In the genomic region with DNA sequence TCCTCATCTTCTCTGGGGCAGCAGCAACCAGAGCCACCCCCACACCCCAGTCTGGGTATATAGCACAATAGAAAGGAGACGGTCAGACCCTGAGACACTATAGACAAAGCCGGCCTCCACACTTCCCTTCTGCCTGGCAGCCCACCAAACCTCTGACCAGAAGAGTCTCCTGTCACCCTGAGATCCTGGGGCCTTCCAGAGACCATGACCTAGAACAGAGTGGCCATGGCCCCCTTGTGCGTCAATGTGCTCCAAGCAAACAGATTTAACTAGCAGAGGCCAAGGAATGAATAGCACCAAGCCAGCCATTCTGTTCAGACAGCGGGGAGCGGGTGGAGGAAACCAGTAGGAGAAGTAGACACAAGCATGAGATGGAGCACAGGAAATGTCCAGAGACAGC, we compare ENCODE assay signal across 11 mouse cellular contexts. TPM values are rescaled to one million over a fixed set of nuclear protein-coding genes. Genes with fewer than 3 reads are reported as not detected.
DNase-seq lines count a peak whose midpoint lies in the region; ATAC-seq lines count a peak whose summit lies in the region.
"Had no signal": no experiment of that assay in that cellular context is flagged by ENCODE, and none has a peak within 500 bp of the region (broad histone marks: within the 10 kb centered on the region; RNA-seq: fewer than 3 reads in every experiment).

No protein-coding gene starts in this region.

- intact Hi-C loops in gastrocnemius, postnatal 36 days (cut with DNase I) = no loop called here

- 0 out of 2 replicates have a peak, but pooled peaks have one; percentile 1 for ATAC-seq in erythroblast, adult 5-6 weeks (replicated peaks; ENCODE audit: low FRiP score, poor library complexity, severe bottlenecking)
- ATAC-seq: activated CD4-positive, CD25-positive, alpha-beta regulatory T cell, adult 4 months had no signal

- peak; percentile 24 for DNase-seq in kidney, postnatal 10 days
- DNase-seq in kidney, adult 18-20 months = no peak
- DNase-seq in ovary, adult 18-20 months (ENCODE audit: low spot score) = peak; percentile 28
- no peak for DNase-seq in ovary, postnatal 14 days (ENCODE audit: low spot score)
- peak; percentile 73 for DNase-seq in testis, postnatal 10 days (ENCODE audit: low spot score)
- DNase-seq in gastrocnemius, postnatal 36 days = no peak
- DNase-seq in embryo, embryonic 11 days = no peak
- DNase-seq: kidney, postnatal 25 days; lung, postnatal 10 days had no signal

RNA-seq across cellular contexts. Expression of gene Tent5c, which starts 59.0 kb away (rescaled TPM):
- 608 and 670 TPM in 2 replicates for total RNA-seq in erythroblast, adult 5-6 weeks (2015; ENCODE audit: low replicate concordance)
- 1,090 and 1,183 TPM in 2 replicates for total RNA-seq in erythroblast, adult 5-6 weeks (2017; ENCODE audit: low replicate concordance)
- total RNA-seq in gastrocnemius, postnatal 36 days (2021) = 1 to 10 TPM; 1.4 to 1.8 TPM

Comparison
In these comparisons a context has a peak if more than half of its experiments do, and no peak if none do; other contexts are left out.
1. DNase-seq: peak in kidney, postnatal 10 days (single experiment), ovary, adult 18-20 months (single experiment) and testis, postnatal 10 days (single experiment); none in kidney, adult 18-20 months (single experiment), ovary, postnatal 14 days (single experiment), gastrocnemius, postnatal 36 days (0 of 2) and embryo, embryonic 11 days (single experiment).
2. RNA of gene Tent5c, which starts 59.0 kb away (total RNA-seq): 608 to 1,183 TPM in erythroblast, adult 5-6 weeks; 1.4 to 1.8 TPM in gastrocnemius, postnatal 36 days; every median in the first group is over 100 times any median in the second.